Mouse (Mus musculus) ES-Bruce4 (cell line): Measurements from ENCODE around the gene Tmem132c.

Source experiments
- EP300 ChIP-seq: IDR thresholded peaks from 2 replicates; pipeline ENCODE4 v1.6.1; 2011; ENCODE audit warnings: low read depth, low read length; ENCODE audit not compliant: insufficient read depth
- POLR2A ChIP-seq: IDR thresholded peaks from one replicate; pipeline ENCODE4 v1.8.1; 2011; ENCODE audit warnings: low read length; ENCODE audit not compliant: insufficient read depth

GRCm38 (mm10) chr5:127453580-127453979 is 212.0 kb downstream of the Tmem132c start:
- TF ChIP-seq EP300 = no peak
- no peak for TF ChIP-seq POLR2A
